Mouse (Mus musculus) ES-Bruce4 (cell line): ENCODE measurements around the gene Tead3. TPM values are rescaled to one million over a fixed set of nuclear protein-coding genes. Genes with fewer than 3 reads are reported as not detected.
"Not testable (repeated sequence)": the region's sequence is repeated elsewhere in the genome, so short reads cannot be mapped to it uniquely, and the experiment has no call there.

Experiments
- H3K27ac ChIP-seq: 2 replicates; pipeline ENCODE4 v1.5.1; 2012; ENCODE audit warnings: low read length, inconsistent platforms; ENCODE audit not compliant: insufficient read depth
- H3K27me3 ChIP-seq: 2 replicates; pipeline ENCODE4 v1.6.1; 2012; ENCODE audit warnings: mild to moderate bottlenecking, low read length, inconsistent platforms; ENCODE audit not compliant: control insufficient read depth, poor library complexity, insufficient read depth, severe bottlenecking
- H3K36me3 ChIP-seq: 2 replicates; pipeline ENCODE4 v1.6.1; 2012; ENCODE audit warnings: inconsistent platforms, mild to moderate bottlenecking, low read length, moderate library complexity; ENCODE audit not compliant: control insufficient read depth, poor library complexity, insufficient read depth, severe bottlenecking
- H3K4me1 ChIP-seq: one replicate; pipeline ENCODE4 v1.8.1; 2011; ENCODE audit warnings: low read length; ENCODE audit not compliant: control insufficient read depth, insufficient read depth
- H3K4me3 ChIP-seq: 2 replicates; pipeline ENCODE4 v1.5.1; 2011; ENCODE audit warnings: low read depth, mild to moderate bottlenecking, low read length
- H3K9ac ChIP-seq: 2 replicates; pipeline ENCODE4 v1.6.1; 2012; ENCODE audit warnings: low read depth, mild to moderate bottlenecking, inconsistent platforms; ENCODE audit not compliant: poor library complexity, severe bottlenecking
- H3K9me3 ChIP-seq: replicated peaks from 2 replicates; pipeline ENCODE4 v1.6.1; 2012; ENCODE audit warnings: mild to moderate bottlenecking, low read length, inconsistent platforms; ENCODE audit not compliant: control insufficient read depth, poor library complexity, insufficient read depth, severe bottlenecking
- CTCF ChIP-seq: IDR thresholded peaks from one replicate; pipeline ENCODE4 v1.8.1; 2011; ENCODE audit warnings: low read depth, low read length
- EP300 ChIP-seq: IDR thresholded peaks from 2 replicates; pipeline ENCODE4 v1.6.1; 2011; ENCODE audit warnings: low read depth, low read length; ENCODE audit not compliant: insufficient read depth
- POLR2A ChIP-seq: IDR thresholded peaks from one replicate; pipeline ENCODE4 v1.8.1; 2011; ENCODE audit warnings: low read length; ENCODE audit not compliant: insufficient read depth
- polyA plus RNA-seq: library from polyadenylated mRNA; stranded (reverse); fragments of >200 nt; gene quantifications from 2 replicates; pipeline ENCODE4 v1.2.4, GENCODE M21; 2011; ENCODE audit warnings: low read depth; ENCODE audit not compliant: missing spikeins, insufficient read depth, insufficient read length

Gene Tead3
- polyA plus RNA-seq, 1 experiment, result 31.9 TPM

- Histone ChIP-seq H3K9ac (peak overlapping the region; percentile 35), H3K36me3 (no peaks in the 10 kb centered on the region), H3K4me1 (peaks cover 2% of the 10 kb centered on the region), H3K27ac (no peak overlapping the region), H3K27me3 (0 out of 2 replicates have a peak, but pooled peaks cover 6% of the 10 kb centered on the region), H3K4me3 (peak overlapping the region; percentile 64), H3K9me3 (no peaks in the 10 kb centered on the region)
- 0 out of 2 replicates have a peak, but pooled peaks have one; percentile 32 for TF ChIP-seq EP300
- no peak for TF ChIP-seq POLR2A
Measured at GRCm38 (mm10) chr17:28362653-28363292, 12.2 kb upstream of the Tead3 start.

- H3K4me3 ChIP-seq, result peak overlapping the region; percentile 64
- H3K36me3 ChIP-seq, result no peaks in the 10 kb centered on the region
- H3K27me3 ChIP-seq, result 0 out of 2 replicates have a peak, but pooled peaks cover 6% of the 10 kb centered on the region
- H3K9me3 ChIP-seq, result no peaks in the 10 kb centered on the region
- H3K4me1 ChIP-seq, result peaks cover 2% of the 10 kb centered on the region
- TF ChIP-seq CTCF (no peak), POLR2A (no peak), EP300 (no peak)
- H3K9ac ChIP-seq, result peak overlapping the region; percentile 35
- H3K27ac ChIP-seq, result no peak overlapping the region
Measured at GRCm38 (mm10) chr17:28361921-28362652, 11.5 kb upstream of the Tead3 start.

- 0 out of 2 replicates have a peak, but pooled peaks cover 6% of the 10 kb centered on the region for H3K27me3 ChIP-seq
- H3K27ac ChIP-seq, result no peak overlapping the region
- peaks cover 2% of the 10 kb centered on the region for H3K4me1 ChIP-seq
Measured at GRCm38 (mm10) chr17:28360531-28361277, 10.1 kb upstream of the Tead3 start.

GRCm38 (mm10) chr17:28358576-28359261 lies 8.1 kb upstream of the Tead3 start:
- H3K27me3 ChIP-seq, H3K9me3 ChIP-seq, H3K27ac ChIP-seq, H3K4me1 ChIP-seq, H3K36me3 ChIP-seq, H3K9ac ChIP-seq: not testable (repeated sequence)
- peak overlapping the region; percentile 71 for H3K4me3 ChIP-seq

More at GRCm38 (mm10) chr17:28360531-28361277, 10.1 kb upstream of the Tead3 start:
- H3K36me3 ChIP-seq, result no peaks in the 10 kb centered on the region
- H3K4me3 ChIP-seq, result no peak overlapping the region
- H3K9ac ChIP-seq, result no peak overlapping the region
- no peaks in the 10 kb centered on the region for H3K9me3 ChIP-seq
- TF ChIP-seq CTCF, result no peak
- TF ChIP-seq EP300, result no peak
- TF ChIP-seq POLR2A, result no peak

- H3K4me3 ChIP-seq, result no peak overlapping the region
- H3K27me3 ChIP-seq, result no peaks in the 10 kb centered on the region
- no peaks in the 10 kb centered on the region for H3K36me3 ChIP-seq
- no peak for TF ChIP-seq EP300
- no peak for TF ChIP-seq CTCF
- H3K4me1 ChIP-seq, result no peaks in the 10 kb centered on the region
- H3K9me3 ChIP-seq, result no peaks in the 10 kb centered on the region
- no peak overlapping the region for H3K9ac ChIP-seq
- H3K27ac ChIP-seq, result no peak overlapping the region
Measured at GRCm38 (mm10) chr17:28355871-28356270, 5.3 kb upstream of the Tead3 start.
